Mouse (Mus musculus) retina, embryonic 14.5 days (tissue): ENCODE data around the gene Fam219b.

Experiments
- DNase-seq: peaks from one replicate; pipeline ENCODE4 v3.0.0-alpha.2; 2015; ENCODE audit warnings: low spot score

Fam219b gene

GRCm38 (mm10) chr9:57564609-57565008, 27.3 kb downstream of the Fam219b start:
- DNase-seq: no peak

DNA sequence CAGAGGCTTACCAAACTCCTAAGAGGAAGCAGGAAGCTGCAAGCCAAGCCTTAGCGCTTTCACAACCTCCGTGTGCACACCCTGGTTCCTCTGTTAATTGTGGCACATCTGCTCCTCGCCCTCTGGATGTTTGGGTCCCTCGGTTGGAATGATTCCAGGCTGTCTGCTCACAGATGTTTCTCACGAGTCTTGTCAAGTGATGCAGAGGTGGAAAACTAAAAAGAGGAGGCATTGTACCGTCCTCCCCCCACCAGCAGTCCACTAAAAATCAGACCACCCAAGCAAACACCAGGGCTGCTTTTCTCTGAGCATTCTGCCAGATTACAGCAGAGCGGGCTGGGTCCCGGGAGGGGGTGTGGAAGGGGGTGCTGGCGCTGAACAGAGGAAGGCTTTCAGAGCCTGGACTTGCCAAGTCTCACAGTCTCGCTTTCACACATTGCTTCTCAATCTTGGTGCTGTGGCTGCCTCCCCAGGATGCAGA, 28.5 kb downstream of the Fam219b start:
- DNase-seq: no peak

DNA sequence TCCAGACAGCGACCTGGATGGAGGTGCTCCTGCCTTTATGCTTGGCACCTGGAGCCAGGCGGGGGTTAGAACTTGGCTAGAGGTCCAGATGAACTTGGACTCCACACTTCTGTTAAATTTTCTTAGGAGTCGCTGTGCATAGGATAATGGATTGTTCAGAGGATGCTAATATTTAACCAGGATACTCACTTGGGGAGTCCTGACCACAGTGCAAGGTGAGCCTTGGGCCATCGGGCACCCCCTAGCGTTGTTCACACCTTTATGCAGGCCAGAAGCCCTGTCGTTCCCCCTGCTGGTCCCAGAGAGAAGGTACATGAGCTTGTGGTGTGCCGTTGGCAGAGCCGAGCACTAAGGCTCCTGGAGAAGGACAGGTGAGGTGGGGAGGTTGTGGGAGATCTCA, 29.5 kb downstream of the Fam219b start:
- DNase-seq: no peak

DNA sequence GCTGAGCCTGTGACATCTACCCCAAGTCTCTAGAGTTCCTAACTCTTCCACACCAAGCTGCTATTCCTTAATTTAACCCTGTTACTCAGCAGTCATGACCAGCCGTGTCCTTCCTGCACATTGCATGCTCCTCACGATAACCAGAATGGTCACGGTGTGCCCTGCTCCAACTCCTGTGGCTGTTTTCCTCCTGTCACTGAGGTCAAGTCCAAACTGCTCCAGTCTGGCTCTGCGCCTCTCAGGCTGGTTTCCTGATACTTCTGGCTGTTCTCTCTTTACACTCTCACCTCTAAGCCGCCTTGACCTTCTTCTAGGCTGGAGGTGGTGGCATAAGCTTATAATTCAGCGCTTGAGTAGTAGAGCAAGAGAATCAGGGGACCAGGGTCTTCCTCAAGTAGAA, 31.2 kb downstream of the Fam219b start:
- DNase-seq: no peak

GRCm38 (mm10) chr9:57574397-57574796, 37.1 kb downstream of the Fam219b start:
- no peak for DNase-seq

- no peak for DNase-seq
These were observed 38.2 kb downstream of the Fam219b start for GRCm38 (mm10) chr9:57575577-57575976.

- DNase-seq: no peak
These were observed 40.0 kb downstream of the Fam219b start for GRCm38 (mm10) chr9:57577144-57577849.

GRCm38 (mm10) chr9:57584991-57585390, 47.7 kb downstream of the Fam219b start:
- DNase-seq: no peak

- peak; percentile 77 for DNase-seq
These were observed 52.1 kb downstream of the Fam219b start, which contains the start of gene Ulk3 for GRCm38 (mm10) chr9:57589224-57590126. Ulk3 (plus strand) TSS chr9:57589452.

DNA sequence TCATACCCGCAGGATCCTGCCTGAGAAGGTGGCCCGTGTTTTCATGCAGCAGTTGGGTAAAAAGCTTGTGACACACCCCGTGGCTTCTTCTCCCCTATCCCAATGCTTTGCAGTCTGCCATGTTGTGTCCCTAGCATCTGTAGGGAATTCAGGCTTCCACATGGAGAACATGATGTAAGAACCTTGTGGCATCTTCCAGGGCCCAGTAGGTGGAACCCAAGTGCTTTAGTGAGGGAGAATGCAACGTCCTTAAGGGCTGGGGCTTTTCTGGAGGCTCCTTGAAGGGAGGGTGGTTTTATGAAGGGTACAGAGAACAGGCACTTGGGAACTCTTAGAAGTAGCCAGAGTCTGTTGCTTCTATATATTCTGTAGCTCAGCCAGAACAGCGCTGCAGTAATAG, 53.4 kb downstream of the Fam219b start:
- peak; percentile 67 for DNase-seq
